Mouse (Mus musculus): Measurements from ENCODE around the gene Vmn1r16. TPM values are rescaled to one million over a fixed set of nuclear protein-coding genes. Genes with fewer than 3 reads are reported as not detected.

Gene Vmn1r16
- total and polyA plus RNA-seq, 2 experiments from 2014 or later: not detected

DNA sequence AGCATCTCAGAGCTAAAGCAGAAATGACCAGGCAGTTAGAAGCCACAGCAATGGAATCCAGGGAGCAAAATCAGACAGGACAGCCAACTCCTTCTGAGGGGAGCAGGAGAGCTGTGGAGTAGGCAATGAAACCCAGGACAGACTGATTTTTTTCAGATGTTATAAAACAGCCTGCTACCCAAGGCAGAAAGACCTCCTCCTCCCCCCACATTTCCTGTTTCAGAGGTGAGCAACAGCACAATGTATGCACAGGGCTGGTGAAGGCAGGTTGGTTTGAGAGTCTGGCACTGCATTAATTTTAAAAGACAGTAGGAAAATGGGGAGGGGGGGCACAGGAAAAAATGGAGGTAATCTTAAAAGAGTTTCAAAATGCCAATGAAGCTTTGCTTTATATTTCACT, 56.8 kb downstream of the Vmn1r16 start:
- H3K36me3 ChIP-seq (ENCODE audit: insufficient read depth, low read length): no peaks in the 10 kb centered on the region
- no peak for TF ChIP-seq CTCF (IDR thresholded peaks at IDR 0.05; ENCODE audit: low read depth)
- no peak overlapping the region for H3K27ac ChIP-seq
- H3K4me2 ChIP-seq (ENCODE audit: low read depth, low read length): no peak overlapping the region
- no peaks in the 10 kb centered on the region for H3K9me3 ChIP-seq (ENCODE audit: low read length)
- H3K9ac ChIP-seq (replicated peaks; ENCODE audit: low read length): no peak overlapping the region
- DNase-seq (ENCODE audit: low spot score) (no peak), ATAC-seq (no peak)
- H3K4me1 ChIP-seq (ENCODE audit: insufficient read depth, low read length): no peaks in the 10 kb centered on the region
- no peak overlapping the region for H3K4me3 ChIP-seq (ENCODE audit: low read length)
- no peaks in the 10 kb centered on the region for H3K27me3 ChIP-seq (ENCODE audit: insufficient read depth, low read length)

DNA sequence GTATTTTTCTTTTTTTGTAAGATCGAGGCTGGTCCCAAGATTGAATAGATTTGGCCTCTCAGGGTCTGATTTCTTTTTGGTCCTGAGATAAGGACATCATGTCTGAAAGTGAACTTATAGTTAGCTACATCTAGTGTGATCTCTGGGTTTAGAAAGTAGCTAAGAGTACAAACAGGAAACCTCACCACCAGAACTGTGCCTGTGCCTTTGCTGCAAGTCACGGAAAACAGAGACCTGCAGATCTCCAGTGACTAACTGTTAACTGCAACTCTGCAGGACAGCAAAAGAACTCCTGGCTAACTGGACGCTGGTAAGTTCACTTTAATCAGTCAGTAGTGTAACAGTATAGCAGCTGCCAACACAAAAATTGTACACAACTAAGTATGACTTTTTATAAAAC, 57.4 kb downstream of the Vmn1r16 start:
- H3K4me1 ChIP-seq (ENCODE audit: insufficient read depth, low read length): no peaks in the 10 kb centered on the region
- no peak for ATAC-seq
- no peaks in the 10 kb centered on the region for H3K9me3 ChIP-seq (ENCODE audit: low read length)
- no peak for DNase-seq (ENCODE audit: low spot score)
- TF ChIP-seq CTCF (IDR thresholded peaks at IDR 0.05; ENCODE audit: low read depth): no peak
- no peak overlapping the region for H3K9ac ChIP-seq (replicated peaks; ENCODE audit: low read length)
- no peak overlapping the region for H3K27ac ChIP-seq
- WGBS: 79% methylated on average over 3 of the region's 3 CpGs
- H3K4me3 ChIP-seq (ENCODE audit: low read length): no peak overlapping the region
- no peaks in the 10 kb centered on the region for H3K27me3 ChIP-seq (ENCODE audit: insufficient read depth, low read length)
- no peak overlapping the region for H3K4me2 ChIP-seq (ENCODE audit: low read depth, low read length)
- no peaks in the 10 kb centered on the region for H3K36me3 ChIP-seq (ENCODE audit: insufficient read depth, low read length)

Other genes starting within 250 kb of the Vmn1r16 start
- gene Vmn1r10, start 220.0 kb downstream of the Vmn1r16 start, total RNA-seq (2014; rRNA removed): not detected in 2 replicates
- not detected in 2 replicates for gene Vmn1r10, start 220.0 kb downstream of the Vmn1r16 start, polyA plus RNA-seq (2015; fragmentation: Nextera tagmentation; extraction: Ambion mirVana)
- gene Vmn1r11, start 196.0 kb downstream of the Vmn1r16 start, total RNA-seq (2014; rRNA removed): not detected in 2 replicates
- not detected in 2 replicates for gene Vmn1r11, start 196.0 kb downstream of the Vmn1r16 start, polyA plus RNA-seq (2015; fragmentation: Nextera tagmentation; extraction: Ambion mirVana)
- gene Vmn1r12, start 172.6 kb downstream of the Vmn1r16 start, total RNA-seq (2014; rRNA removed): not detected in 2 replicates
- not detected in 2 replicates for gene Vmn1r12, start 172.6 kb downstream of the Vmn1r16 start, polyA plus RNA-seq (2015; fragmentation: Nextera tagmentation; extraction: Ambion mirVana)
- gene Vmn1r13, start 126.2 kb downstream of the Vmn1r16 start, total RNA-seq (2014; rRNA removed): not detected in 2 replicates
- gene Vmn1r13, start 126.2 kb downstream of the Vmn1r16 start, polyA plus RNA-seq (2015; fragmentation: Nextera tagmentation; extraction: Ambion mirVana): not detected in 2 replicates
- not detected in 2 replicates for gene Vmn1r14, start 97.8 kb downstream of the Vmn1r16 start, total RNA-seq (2014; rRNA removed)
- not detected in 2 replicates for gene Vmn1r14, start 97.8 kb downstream of the Vmn1r16 start, polyA plus RNA-seq (2015; fragmentation: Nextera tagmentation; extraction: Ambion mirVana)
- gene Vmn1r15, start 71.5 kb downstream of the Vmn1r16 start, total RNA-seq (2014; rRNA removed): not detected in 2 replicates
- not detected in 2 replicates for gene Vmn1r15, start 71.5 kb downstream of the Vmn1r16 start, polyA plus RNA-seq (2015; fragmentation: Nextera tagmentation; extraction: Ambion mirVana)
- not detected in 2 replicates for gene Vmn1r17, start 34.2 kb upstream of the Vmn1r16 start, total RNA-seq (2014; rRNA removed)
- not detected in 2 replicates for gene Vmn1r17, start 34.2 kb upstream of the Vmn1r16 start, polyA plus RNA-seq (2015; fragmentation: Nextera tagmentation; extraction: Ambion mirVana)
- not detected in 2 replicates for gene Vmn1r18, start 66.3 kb upstream of the Vmn1r16 start, total RNA-seq (2014; rRNA removed)
- not detected in 2 replicates for gene Vmn1r18, start 66.3 kb upstream of the Vmn1r16 start, polyA plus RNA-seq (2015; fragmentation: Nextera tagmentation; extraction: Ambion mirVana)
- gene Vmn1r19, start 74.3 kb upstream of the Vmn1r16 start, total RNA-seq (2014; rRNA removed): not detected in 2 replicates
- gene Vmn1r19, start 74.3 kb upstream of the Vmn1r16 start, polyA plus RNA-seq (2015; fragmentation: Nextera tagmentation; extraction: Ambion mirVana): not detected in 2 replicates
- not detected in 2 replicates for gene Vmn1r20, start 99.4 kb upstream of the Vmn1r16 start, total RNA-seq (2014; rRNA removed)
- gene Vmn1r20, start 99.4 kb upstream of the Vmn1r16 start, polyA plus RNA-seq (2015; fragmentation: Nextera tagmentation; extraction: Ambion mirVana): not detected in 2 replicates
- 11.3 and 12.4 TPM in 2 replicates for gene Ppm1k, start 206.0 kb upstream of the Vmn1r16 start, total RNA-seq (2014; rRNA removed)
- 8.2 and 9.4 TPM in 2 replicates for gene Ppm1k, start 206.0 kb upstream of the Vmn1r16 start, polyA plus RNA-seq (2015; fragmentation: Nextera tagmentation; extraction: Ambion mirVana)